Mouse (Mus musculus) frontal cortex, postnatal 36 days (tissue): ENCODE results near the gene Qrfp.
A peak's percentile ranks its signal among the peaks of the same experiment; 100 is the strongest.

Experiments
- DNase-seq, 2 experiments: peaks; one replicate each; pipeline ENCODE4 v3.0.0; 2022; ENCODE audit warnings: low spot score in 2 of 2

Qrfp gene

DNA sequence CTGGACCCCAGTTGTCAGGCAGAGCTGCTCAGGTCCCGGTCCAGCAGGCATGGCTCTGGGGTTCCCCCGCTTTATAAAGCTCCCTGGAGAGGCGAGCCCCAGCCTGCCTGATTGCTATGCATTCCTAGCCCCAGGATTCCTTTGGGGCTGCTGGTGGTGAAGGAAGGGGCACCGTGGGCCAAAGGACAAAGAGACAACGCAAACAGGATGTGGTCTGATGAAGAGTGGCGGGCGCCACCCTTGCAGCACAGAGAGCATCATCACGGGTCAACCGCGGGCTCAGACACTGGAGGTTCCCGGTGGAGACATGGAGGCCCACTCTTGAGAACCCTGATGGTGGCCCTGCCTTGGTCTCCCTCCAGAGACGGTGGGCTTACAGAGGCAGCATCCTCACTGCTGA lies at the start of gene Qrfp:
Gene Qrfp (minus strand): TSS at position 137 of the 400 bp plus-strand sequence.
- no peak for DNase-seq

DNA sequence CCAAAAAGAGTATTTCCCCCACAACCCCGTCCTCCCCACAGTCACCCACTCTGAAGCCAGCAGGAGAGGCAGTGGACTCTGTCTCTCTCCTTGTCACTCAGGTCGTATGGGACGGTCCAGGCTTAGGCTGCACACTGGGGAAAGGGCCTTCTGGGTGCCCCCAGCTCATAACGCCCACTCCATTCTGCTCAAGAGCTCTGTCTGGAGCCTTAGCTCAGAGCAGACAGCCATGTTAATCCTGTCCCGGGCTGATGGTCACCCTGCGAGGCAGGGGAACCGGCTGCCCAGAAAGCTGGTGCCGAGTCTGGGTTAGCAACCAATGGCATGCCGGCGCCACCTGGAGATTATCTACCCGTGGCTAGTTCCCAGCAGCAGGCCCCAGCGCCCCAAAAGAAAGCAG lies 48.1 kb upstream of the Qrfp start:
- no peak for DNase-seq

GRCm38 (mm10) chr2:31857180-31857579 lies 46.8 kb upstream of the Qrfp start:
- DNase-seq, result no peak

DNA sequence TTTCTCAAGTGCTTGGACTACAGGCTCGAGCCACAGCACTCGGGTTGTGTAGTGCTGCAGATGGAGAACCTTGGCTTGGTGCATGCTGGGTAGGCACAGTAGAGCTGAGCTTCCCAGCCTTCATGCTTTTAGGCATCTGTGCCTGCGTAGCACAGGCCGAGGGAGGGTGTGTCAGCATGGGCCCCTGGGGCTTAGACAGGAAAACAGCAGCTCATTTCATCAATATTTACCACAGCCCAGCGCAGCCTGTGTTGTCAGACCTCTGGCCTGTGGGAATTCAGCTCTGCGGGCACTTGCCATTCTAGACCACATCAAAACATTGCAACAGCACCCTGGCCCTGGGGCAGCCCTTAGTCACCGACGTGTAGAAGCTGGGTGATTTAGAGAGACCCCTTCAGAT lies 45.6 kb upstream of the Qrfp start:
- no peak for DNase-seq

GRCm38 (mm10) chr2:31850141-31850540 lies 39.8 kb upstream of the Qrfp start:
- DNase-seq, result no peak

- no peak for DNase-seq
These were observed 37.5 kb upstream of the Qrfp start for GRCm38 (mm10) chr2:31847908-31848307.

DNA sequence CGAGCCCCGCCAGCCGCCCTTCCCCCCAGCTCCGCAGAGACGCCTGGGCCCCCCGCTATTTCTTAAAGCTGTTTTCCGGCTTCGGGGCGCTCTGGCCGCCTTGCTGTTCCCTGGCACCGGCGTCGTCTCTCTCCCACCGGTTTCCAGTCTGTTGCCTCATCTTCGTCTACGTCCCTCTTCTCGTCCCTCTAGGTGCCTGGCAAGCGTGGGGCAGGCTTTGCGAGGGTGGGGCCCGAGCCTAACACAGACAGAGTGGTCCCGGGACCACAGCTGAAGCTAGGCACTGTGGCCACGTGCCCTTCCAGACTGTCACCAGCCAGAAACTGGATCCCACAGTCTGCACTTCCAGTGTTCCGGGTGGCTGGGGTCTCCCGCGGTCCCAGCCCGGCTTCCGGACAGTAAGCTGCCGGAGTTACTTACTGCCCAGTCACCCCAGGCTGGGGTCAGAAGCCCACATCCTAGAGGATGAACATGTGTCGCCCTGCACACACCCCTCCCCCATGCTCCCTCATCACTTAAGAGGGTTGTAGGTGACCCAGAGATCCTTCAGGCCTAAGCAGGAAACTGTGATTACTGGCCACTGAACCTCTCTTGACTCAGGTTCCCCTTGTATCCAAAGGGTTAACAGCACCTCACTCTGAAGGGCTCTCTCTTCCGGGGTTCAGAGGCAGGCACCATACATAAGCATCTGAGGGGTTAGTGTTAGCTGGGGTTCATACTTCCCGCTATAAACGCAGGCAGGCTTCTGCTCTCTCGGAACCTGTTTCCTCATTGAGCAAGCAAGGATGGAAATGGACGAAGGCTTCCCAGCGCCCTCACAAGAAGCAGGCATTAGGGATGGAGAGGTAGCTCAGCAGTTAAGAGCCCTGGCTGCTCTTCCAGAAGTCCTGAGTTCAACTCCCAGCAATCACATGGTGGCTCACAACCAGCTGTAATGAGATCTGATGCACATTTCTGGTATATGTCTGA lies 36.6 kb upstream of the Qrfp start:
- no peak for DNase-seq

- DNase-seq, result no peak
These were observed 35.7 kb upstream of the Qrfp start, which contains the start of gene Fibcd1 for GRCm38 (mm10) chr2:31845896-31846691. TSS of gene Fibcd1 (minus strand) at chr2:31846005.

DNA sequence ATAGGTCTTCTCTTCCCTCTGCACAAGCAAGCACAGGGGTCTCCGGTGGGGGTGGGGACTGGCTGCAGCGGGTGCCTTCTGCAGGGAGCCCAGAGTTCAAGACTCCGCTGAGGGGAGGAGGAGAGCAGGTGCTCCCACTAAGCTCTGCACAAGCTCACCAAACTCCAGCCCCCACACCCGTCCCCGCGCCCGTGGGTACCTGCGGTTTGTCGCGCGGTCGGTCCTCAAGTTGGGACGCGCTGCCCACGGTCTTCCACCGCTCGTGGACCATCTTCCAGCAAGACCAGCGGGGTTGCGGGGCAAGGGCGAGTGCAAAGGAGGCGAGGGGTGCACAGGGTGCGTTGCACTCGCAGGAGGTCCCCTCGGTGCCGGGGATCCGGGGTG lies 35.1 kb upstream of the Qrfp start:
- DNase-seq, result no peak

DNA sequence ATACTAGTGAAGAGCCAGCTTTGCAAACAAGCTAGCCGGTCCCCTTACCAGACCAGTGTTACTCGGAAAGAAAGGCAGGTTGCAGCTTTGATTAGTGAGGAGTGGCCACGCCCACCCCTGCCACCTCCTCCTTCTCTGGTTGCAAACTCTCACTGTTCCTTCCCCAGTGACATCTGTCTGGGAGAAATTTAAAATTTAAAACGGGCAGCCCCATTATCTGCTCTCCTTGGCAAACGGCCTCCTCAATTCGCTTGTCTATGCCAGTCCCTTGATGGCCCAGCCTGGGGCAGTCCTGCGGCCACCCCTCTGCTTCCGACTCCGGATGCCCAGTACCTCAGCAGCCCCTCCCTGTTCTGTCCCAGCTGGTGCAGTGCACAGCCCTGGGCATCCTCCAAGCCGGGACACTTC lies 34.4 kb upstream of the Qrfp start:
- no peak for DNase-seq

DNA sequence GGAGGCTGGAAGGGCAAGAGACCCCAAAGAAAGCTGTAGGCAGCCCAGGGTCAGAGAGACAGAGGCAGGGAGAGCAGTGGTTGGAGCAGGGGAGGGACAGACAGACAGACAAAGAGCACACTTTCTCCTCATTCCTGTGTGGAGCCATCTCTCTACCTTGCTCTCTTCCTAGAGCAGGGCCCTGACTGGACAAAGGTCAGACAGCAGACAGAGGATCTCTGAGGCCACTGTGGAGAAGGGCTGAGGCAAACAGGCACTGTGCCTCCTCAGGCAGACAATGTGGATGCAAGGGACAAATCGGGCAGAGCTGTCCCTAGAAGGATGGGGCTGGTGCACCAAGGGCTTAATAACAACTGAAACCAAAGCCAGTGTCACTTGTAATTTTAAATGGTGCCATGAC lies 28.5 kb upstream of the Qrfp start:
- DNase-seq, result no peak

DNA sequence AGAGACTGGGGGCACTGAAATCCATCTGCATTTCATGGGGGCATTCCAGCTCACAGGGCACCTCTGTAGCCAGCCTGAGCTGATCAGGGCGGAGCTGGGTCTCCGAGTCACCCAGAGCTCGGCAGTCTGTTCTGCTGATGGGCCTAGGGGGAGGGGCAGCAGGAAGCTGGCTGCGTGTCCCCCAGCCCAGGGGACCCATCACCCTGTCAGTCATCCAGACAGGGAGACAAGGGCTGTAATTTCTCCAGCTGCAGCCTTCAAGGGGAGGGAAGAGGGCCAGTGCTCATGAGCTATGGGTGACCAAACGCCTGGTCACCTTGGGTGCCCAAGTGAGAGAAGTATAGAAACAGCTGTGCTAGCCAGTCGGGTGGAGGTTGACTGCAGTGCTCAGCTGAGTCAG lies 26.6 kb upstream of the Qrfp start:
- no peak for DNase-seq

DNA sequence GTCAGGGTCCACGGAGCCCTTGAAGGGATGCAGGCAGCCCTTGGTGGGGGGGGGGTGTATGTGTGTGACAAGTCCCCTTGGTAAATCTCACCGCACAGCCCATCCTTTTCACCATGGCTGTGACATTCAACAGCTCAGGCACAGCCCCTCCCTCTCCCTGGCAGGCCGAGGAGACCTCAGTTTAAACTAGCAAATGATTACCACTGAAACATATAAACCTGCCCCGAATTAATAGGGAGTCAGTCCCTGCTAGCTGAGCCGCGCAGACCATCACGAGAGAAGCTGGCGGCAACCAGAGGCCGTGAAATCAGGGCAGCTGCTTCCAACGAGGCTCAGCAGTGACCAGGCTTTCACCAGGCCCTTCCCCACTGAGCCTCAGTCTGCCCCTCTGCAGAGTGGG lies 25.7 kb upstream of the Qrfp start:
- DNase-seq, result no peak

GRCm38 (mm10) chr2:31828311-31828825 lies 18.0 kb upstream of the Qrfp start:
- DNase-seq, result no peak

DNA sequence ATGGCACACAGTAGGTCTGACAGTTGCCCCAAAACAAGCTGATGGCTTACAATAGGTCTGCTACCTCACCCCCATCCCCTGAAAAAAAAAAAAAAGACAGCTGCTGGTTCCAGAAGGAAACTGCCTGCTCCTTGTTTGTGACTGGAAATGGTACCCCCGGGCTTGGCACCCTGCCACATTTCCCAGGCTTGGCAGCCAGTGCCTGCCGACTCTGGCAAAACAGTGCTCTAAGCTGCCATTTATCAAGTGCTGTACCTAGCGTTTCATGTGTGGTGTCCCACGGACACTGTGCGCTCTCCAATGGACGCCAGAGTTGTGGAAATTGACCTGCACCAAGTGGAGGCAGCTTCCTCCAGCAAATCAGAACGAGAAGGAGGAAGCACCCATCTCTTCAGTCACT lies 17.5 kb upstream of the Qrfp start:
- DNase-seq, result peak; percentile 43 to 46

GRCm38 (mm10) chr2:31826094-31827085 lies 16.0 kb upstream of the Qrfp start:
- DNase-seq, result peak in 1 of 2 experiments; percentile 41

DNA sequence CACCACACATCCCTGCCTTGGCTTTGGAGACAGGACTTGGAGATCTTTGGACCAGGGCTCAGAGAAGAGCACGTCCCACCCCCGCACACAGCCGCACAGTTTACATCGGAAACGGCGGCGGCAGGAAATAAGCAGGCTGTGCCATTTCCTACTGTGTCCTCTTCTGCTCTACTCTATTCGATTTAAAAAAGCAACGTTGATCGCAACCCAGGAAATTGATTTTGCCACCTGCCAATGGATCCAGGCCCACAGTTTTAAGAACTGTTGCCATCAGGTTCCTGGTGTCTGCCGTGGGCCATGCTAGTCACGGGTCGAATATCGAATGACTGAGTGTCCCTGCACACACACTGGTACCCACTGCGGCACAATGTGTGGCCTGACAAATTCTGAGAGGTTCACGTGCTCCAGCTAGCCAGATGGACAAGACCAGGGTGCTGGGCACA lies 15.1 kb upstream of the Qrfp start:
- no peak for DNase-seq

- DNase-seq, result no peak
These were observed 13.8 kb upstream of the Qrfp start for GRCm38 (mm10) chr2:31823933-31824730.

DNA sequence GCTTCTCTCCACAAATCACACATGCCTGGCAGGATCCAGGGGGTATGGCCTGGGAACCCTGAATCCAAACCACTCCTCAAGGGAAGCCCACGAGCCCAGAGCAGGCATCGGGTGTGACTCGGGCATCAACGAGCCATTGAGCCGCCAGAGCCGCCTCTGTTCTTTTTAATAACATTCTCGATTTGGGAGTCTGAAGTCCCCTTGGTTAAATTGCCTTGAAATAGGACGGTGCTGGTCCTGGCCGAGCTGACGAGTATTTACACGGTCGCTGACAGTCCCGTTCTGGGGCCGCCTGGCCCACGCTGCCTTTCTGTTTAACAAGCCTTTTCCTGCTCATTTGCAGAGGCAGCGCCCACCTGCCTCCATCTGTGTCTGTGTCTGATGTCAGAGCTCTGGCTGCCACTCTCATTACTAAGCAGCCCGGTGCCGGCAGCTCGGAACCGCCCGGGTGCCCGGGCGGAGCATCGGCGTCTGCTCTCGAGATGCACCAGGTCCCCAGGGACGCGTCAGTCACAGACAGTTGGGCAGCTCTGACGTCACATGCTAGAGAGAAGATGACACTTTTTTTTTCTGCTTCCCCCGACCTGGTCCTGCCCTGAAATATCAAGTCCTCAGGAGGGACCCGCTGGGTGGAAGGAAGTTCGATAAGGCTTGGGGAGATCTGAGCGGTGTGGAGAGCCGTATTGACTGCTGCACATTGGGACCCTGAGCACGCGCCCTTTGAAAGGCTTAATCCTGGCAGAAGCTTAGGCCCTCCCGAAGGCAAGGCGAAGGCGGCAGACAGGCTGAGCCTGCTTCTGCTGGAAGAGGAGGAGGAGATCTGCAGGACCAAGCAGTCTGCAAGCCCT lies 12.4 kb upstream of the Qrfp start:
- DNase-seq, result peak; percentile 71 to 85
